Mouse (Mus musculus) layer of hippocampus, adult 6 months (tissue): ENCODE data around the gene Atf5. TPM values are rescaled to one million over a fixed set of nuclear protein-coding genes. Genes with fewer than 3 reads are reported as not detected.

ENCODE experiments used
- long read RNA-seq, 2 experiments: library from polyadenylated mRNA; unstranded; transcript quantifications; one replicate each; pipeline ENCODE4 v2.0.0; 2019 to 2020
- microRNA-seq: library from miRNA; unstranded; fragments of <30 nt; microRNA quantifications from one replicate; pipeline ENCODE4 v1.2.0, GENCODE M21; 2020
- polyA plus RNA-seq: library from polyadenylated mRNA; unstranded; fragments of <200 nt; fragmentation: Nextera tagmentation; gene quantifications from 2 replicates; pipeline ENCODE4 v1.2.3, GENCODE M21; 2021

Atf5 gene
- polyA plus RNA-seq: 0.68 and 0.74 TPM in 2 replicates
- long read RNA-seq, experiment 1: 0 reads
- long read RNA-seq, experiment 2, partial matches to known transcripts: 0 of 1 reads
- long read RNA-seq, experiment 2, other reads (novel, unspliced or antisense): 1 of 1 reads

GRCm38 (mm10) chr7:44816470-44817021 is at the start of gene Atf5:
Gene Atf5 (minus strand): TSS chr7:44816658.

GRCm38 (mm10) chr7:44857042-44857552 is 40.6 kb upstream of the Atf5 start, which contains the start of gene Pnkp:
Gene Pnkp (plus strand): TSS chr7:44857139.

DNA sequence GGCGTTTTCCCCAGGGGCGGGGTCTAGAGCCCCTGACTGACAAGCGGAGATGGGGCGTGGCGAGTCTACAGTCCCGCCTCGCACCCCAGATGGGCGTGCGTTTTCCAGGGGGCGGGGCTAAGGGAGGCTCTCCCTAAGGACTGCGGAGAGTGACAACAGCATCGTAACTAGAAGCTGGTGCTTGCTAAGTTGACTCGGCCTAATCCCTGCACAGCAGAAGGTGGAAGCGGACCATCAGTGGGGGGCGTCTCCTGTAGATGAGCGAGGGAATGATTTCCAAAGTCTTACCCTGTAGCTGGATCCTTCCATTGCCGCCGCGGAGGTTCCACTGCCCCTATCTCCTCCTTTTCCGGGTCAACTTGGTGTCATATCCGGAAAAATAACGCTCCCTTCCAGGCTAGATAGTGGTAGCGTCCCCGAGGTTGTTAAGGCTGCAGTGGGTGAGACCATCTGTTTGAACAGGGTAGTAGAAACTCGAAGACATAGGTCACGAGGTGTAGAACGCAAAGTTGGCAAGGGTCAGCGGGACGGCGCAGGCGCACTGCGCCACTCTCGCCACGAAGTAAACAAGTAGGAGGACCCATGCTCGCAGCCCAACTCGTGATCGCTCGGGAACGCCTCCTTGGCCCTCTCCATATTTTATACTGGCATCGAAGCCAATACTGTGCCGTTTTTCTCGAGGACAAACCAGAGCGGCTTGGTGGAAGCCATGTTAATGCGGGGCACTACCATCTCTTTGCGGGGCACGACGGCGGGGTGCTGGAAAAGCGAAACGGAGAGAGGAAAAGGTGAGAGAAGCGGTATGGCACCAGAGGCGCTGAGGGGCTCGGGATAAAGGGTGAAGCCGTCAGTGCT is 32.3 kb upstream of the Atf5 start, which contains the start of the genes Akt1s1 and Tbc1d17:
Gene Akt1s1 (plus strand): TSS at position 431 of the 855 bp plus-strand sequence.
Gene Tbc1d17 (minus strand): TSS at position 519 of the 855 bp plus-strand sequence.

GRCm38 (mm10) chr7:44815721-44816469 is 563 bp downstream of the Atf5 start, which contains the start of the genes Nup62 and Il4i1:
Gene Nup62 (plus strand): TSS chr7:44816088.
Gene Il4i1 (plus strand): TSS chr7:44816387.

Small RNA genes lying within 50 kb of the gene (microRNA-seq; reads per million reads assigned to microRNA genes)
- gene Mir707: not detected

Other genes with a start within 250 kb of the Atf5 start
- gene Napsa, start 244.3 kb downstream of the Atf5 start, polyA plus RNA-seq: 0.09 and 0.10 TPM in 2 replicates
- 3.3 and 4.2 TPM in 2 replicates for gene Kcnc3, start 226.0 kb downstream of the Atf5 start, polyA plus RNA-seq
- gene Myh14, start 145.8 kb downstream of the Atf5 start, polyA plus RNA-seq: 29.7 and 33.9 TPM in 2 replicates
- gene Izumo2, start 107.9 kb downstream of the Atf5 start, polyA plus RNA-seq: not detected in 2 replicates
- 35.9 and 36.4 TPM in 2 replicates for gene Vrk3, start 68.2 kb downstream of the Atf5 start, polyA plus RNA-seq
- gene Zfp473, start 65.6 kb downstream of the Atf5 start, polyA plus RNA-seq: 0.11 and 0.16 TPM in 2 replicates
- gene Nup62, start 570 bp downstream of the Atf5 start, polyA plus RNA-seq: 10.2 and 10.5 TPM in 2 replicates
- 0.57 and 0.79 TPM in 2 replicates for gene Il4i1, start 271 bp downstream of the Atf5 start, polyA plus RNA-seq
- gene Akt1s1, start 32.3 kb upstream of the Atf5 start, polyA plus RNA-seq: 30.7 and 33.9 TPM in 2 replicates
- 57.9 and 60.7 TPM in 2 replicates for gene Tbc1d17, start 32.4 kb upstream of the Atf5 start, polyA plus RNA-seq
- 27.8 and 30.3 TPM in 2 replicates for gene Pnkp, start 40.5 kb upstream of the Atf5 start, polyA plus RNA-seq
- gene Ptov1, start 53.1 kb upstream of the Atf5 start, polyA plus RNA-seq: 147 and 187 TPM in 2 replicates
- 143 and 184 TPM in 2 replicates for gene Med25, start 76.1 kb upstream of the Atf5 start, polyA plus RNA-seq
- gene Fuz, start 79.4 kb upstream of the Atf5 start, polyA plus RNA-seq: 12.1 TPM in 2 replicates
- 34.8 and 42.1 TPM in 2 replicates for gene Ap2a1, start 112.8 kb upstream of the Atf5 start, polyA plus RNA-seq
- gene Tsks, start 126.5 kb upstream of the Atf5 start, polyA plus RNA-seq: 0.28 and 0.35 TPM in 2 replicates
- 86.2 and 86.7 TPM in 2 replicates for gene Cpt1c, start 158.2 kb upstream of the Atf5 start, polyA plus RNA-seq
- gene Prmt1, start 169.9 kb upstream of the Atf5 start, polyA plus RNA-seq: 6.7 and 7.4 TPM in 2 replicates
- 10.7 and 12.0 TPM in 2 replicates for gene Irf3, start 181.0 kb upstream of the Atf5 start, polyA plus RNA-seq
- gene Bcl2l12, start 182.1 kb upstream of the Atf5 start, polyA plus RNA-seq: 1.6 and 2.6 TPM in 2 replicates
- 63.8 and 108 TPM in 2 replicates for gene Scaf1, start 199.7 kb upstream of the Atf5 start, polyA plus RNA-seq
- 3.8 and 4.0 TPM in 2 replicates for gene Rras, start 201.3 kb upstream of the Atf5 start, polyA plus RNA-seq
- gene Prr12, start 236.2 kb upstream of the Atf5 start, polyA plus RNA-seq: 4.7 and 5.4 TPM in 2 replicates
- 36.0 and 41.3 TPM in 2 replicates for gene Nosip, start 245.8 kb upstream of the Atf5 start, polyA plus RNA-seq
- 9.2 and 10.8 TPM in 2 replicates for gene Prrg2, start 246.0 kb upstream of the Atf5 start, polyA plus RNA-seq